Mouse (Mus musculus) adrenal gland, postnatal 36 days (tissue): ENCODE results near the gene Ankrd35. TPM values are rescaled to one million over a fixed set of nuclear protein-coding genes. Genes with fewer than 3 reads are reported as not detected.

ENCODE experiments used
- total RNA-seq, 2 experiments: library from RNA; stranded (reverse); gene quantifications; 2 replicates each; pipeline ENCODE4 v1.2.3; 2021

Ankrd35 gene
- total RNA-seq, 2 experiments from 2014 or later = 1.3 to 3.9 TPM

Other genes starting within 250 kb of the Ankrd35 start
- not detected for gene BC107364, start 217.8 kb upstream of the Ankrd35 start, total RNA-seq
- gene Hfe2, start 145.0 kb upstream of the Ankrd35 start, total RNA-seq = not detected
- 100 to 1,000 TPM; 515 to 572 TPM for gene Txnip, start 112.2 kb upstream of the Ankrd35 start, total RNA-seq
- gene Gm16253, start 93.1 kb upstream of the Ankrd35 start, total RNA-seq = not detected
- gene Polr3gl, start 76.0 kb upstream of the Ankrd35 start, total RNA-seq = 10 to 100 TPM; 29.4 to 33.3 TPM
- 1 to 10 TPM in 1 of 2 experiments, under 1 TPM in 1; 0.95 to 1.0 TPM for gene Ankrd34a, start 73.5 kb upstream of the Ankrd35 start, total RNA-seq
- gene Lix1l, start 69.0 kb upstream of the Ankrd35 start, total RNA-seq = 10 to 100 TPM; 29.3 to 52.1 TPM
- gene Rbm8a, start 40.2 kb upstream of the Ankrd35 start, total RNA-seq = 10 to 100 TPM; 68.3 to 73.5 TPM
- 10 to 100 TPM; 40.4 to 58.4 TPM for gene Pex11b, start 34.8 kb upstream of the Ankrd35 start, total RNA-seq
- under 1 TPM; 0.33 to 0.46 TPM for gene Gm42957, start 34.7 kb upstream of the Ankrd35 start, total RNA-seq
- gene Itga10, start 24.5 kb upstream of the Ankrd35 start, total RNA-seq = 1 to 10 TPM; 1.3 to 2.3 TPM
- 10 to 100 TPM; 24.2 to 24.4 TPM for gene Pias3, start 26.3 kb downstream of the Ankrd35 start, total RNA-seq
- gene Nudt17, start 38.4 kb downstream of the Ankrd35 start, total RNA-seq = under 1 TPM; 0.49 to 0.66 TPM
- gene Polr3c, start 57.5 kb downstream of the Ankrd35 start, total RNA-seq = 10 to 100 TPM; 24.4 to 32.0 TPM
- gene Rnf115, start 57.5 kb downstream of the Ankrd35 start, total RNA-seq = 10 to 100 TPM; 37.4 to 43.1 TPM
- gene Pdzk1, start 159.2 kb downstream of the Ankrd35 start, total RNA-seq = not detected
- gene Cd160, start 159.2 kb downstream of the Ankrd35 start, total RNA-seq = under 1 TPM in 1 of 2 experiments, not detected in 1; 0.16 TPM
- gene Gja5, start 234.6 kb downstream of the Ankrd35 start, total RNA-seq = 1 to 10 TPM in 1 of 2 experiments, under 1 TPM in 1; 0.76 to 3.6 TPM
- 10 to 100 TPM; 34.7 to 38.5 TPM for gene Gpr89, start 235.2 kb downstream of the Ankrd35 start, total RNA-seq